Mouse (Mus musculus) CD4-positive, CD25-positive, alpha-beta regulatory T cell, adult 9 weeks (primary cell): ENCODE results near the gene Vmn2r105. TPM values are rescaled to one million over a fixed set of nuclear protein-coding genes. Genes with fewer than 3 reads are reported as not detected.

Experiments used
- polyA plus RNA-seq: library from polyadenylated mRNA; unstranded; fragments of 100-300 nt; shearing (Covaris generic); gene quantifications from one replicate; pipeline ENCODE4 v1.2.1, GENCODE M21; 2017

The Vmn2r105 gene
- not detected for polyA plus RNA-seq

DNA sequence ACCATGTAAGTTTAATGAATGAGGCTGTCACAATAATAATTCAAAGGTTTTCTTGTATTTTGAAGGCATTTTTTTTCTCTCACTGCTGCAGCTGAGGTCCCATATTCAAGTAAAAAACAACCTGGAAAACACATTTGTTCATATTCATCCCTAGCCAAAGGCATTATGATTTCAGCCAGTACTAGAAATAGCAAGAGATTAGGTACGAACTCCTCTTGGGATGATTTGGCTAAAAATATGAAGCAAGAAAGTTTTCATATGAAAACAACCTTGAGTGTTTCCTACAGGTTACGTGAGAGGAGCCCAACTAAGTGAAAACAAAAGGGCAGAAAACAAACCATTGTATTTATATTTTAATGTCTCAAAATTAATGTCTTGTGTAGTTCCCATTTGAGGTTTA, at the start of gene Vmn2r105:
Vmn2r105 (minus strand) TSS at position 101 of the 400 bp plus-strand sequence.

DNA sequence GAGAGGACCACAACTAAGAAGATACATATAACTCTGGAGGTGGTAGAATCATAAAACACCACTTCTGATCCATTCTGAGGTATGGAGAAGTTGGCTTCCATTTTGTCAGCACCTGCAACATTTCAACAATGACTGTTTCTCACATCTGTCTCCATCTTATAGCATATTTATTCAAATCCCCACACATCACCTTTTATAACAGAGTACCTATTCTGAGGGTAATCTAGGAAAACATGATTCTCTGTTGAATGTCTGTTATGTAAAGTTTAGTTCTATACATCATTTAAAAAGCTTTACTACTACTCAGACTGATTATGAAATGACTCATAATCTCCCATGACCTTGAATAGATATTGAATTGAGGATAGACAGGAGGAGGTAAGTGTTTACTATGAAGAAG, 51.9 kb downstream of the Vmn2r105 start, which contains the start of gene Fpr-rs6:
Fpr-rs6 (minus strand) TSS at position 101 of the 400 bp plus-strand sequence.

Other genes with a start within 250 kb of the Vmn2r105 start
- gene Vmn2r104, start 186.7 kb downstream of the Vmn2r105 start, polyA plus RNA-seq: not detected
- gene Fpr-rs7, start 120.8 kb downstream of the Vmn2r105 start, polyA plus RNA-seq: not detected
- gene Fpr-rs6, start 52.0 kb downstream of the Vmn2r105 start, polyA plus RNA-seq: not detected
- gene Vmn2r106, start 50.5 kb upstream of the Vmn2r105 start, polyA plus RNA-seq: not detected
- not detected for gene Vmn2r107, start 110.2 kb upstream of the Vmn2r105 start, polyA plus RNA-seq
- gene Vmn1r224, start 179.1 kb upstream of the Vmn2r105 start, polyA plus RNA-seq: not detected
- not detected for gene Vmn2r108, start 246.3 kb upstream of the Vmn2r105 start, polyA plus RNA-seq